Mouse (Mus musculus) hindbrain, embryonic 12.5 days (tissue): Measurements from ENCODE around the gene Yaf2. TPM values are rescaled to one million over a fixed set of nuclear protein-coding genes. Genes with fewer than 3 reads are reported as not detected.
A peak's percentile ranks its signal among the peaks of the same experiment; 100 is the strongest.
"Not testable (repeated sequence)": the region's sequence is repeated elsewhere in the genome, so short reads cannot be mapped to it uniquely, and the experiment has no call there.

ENCODE experiments used
- ATAC-seq: fragments of 200-750 bp; cut with Nextera tagmentation; 2 replicates; pipeline ENCODE4 v1.8.0; 2017; ENCODE audit warnings: moderate TSS enrichment; ENCODE audit not compliant: low FRiP score
- H3K27ac ChIP-seq: fragments of 300-500 bp; sonication (generic); 2 replicates; pipeline ENCODE4 v1.5.1; 2016; ENCODE audit warnings: mild to moderate bottlenecking
- H3K27me3 ChIP-seq: fragments of 300-500 bp; sonication (generic); 2 replicates; pipeline ENCODE4 v1.6.1; 2016; ENCODE audit warnings: mild to moderate bottlenecking
- H3K36me3 ChIP-seq: fragments of 300-500 bp; sonication (generic); 2 replicates; pipeline ENCODE4 v1.6.1; 2016; ENCODE audit warnings: mild to moderate bottlenecking
- H3K4me1 ChIP-seq: fragments of 300-500 bp; sonication (generic); 2 replicates; pipeline ENCODE4 v1.6.1; 2016
- H3K4me2 ChIP-seq: fragments of 300-500 bp; sonication (generic); replicated peaks from 2 replicates; pipeline ENCODE4 v1.6.1; 2016; ENCODE audit warnings: mild to moderate bottlenecking
- H3K4me3 ChIP-seq: fragments of 300-500 bp; sonication (generic); 2 replicates; pipeline ENCODE4 v1.5.1; 2016; ENCODE audit warnings: mild to moderate bottlenecking
- H3K9ac ChIP-seq: fragments of 300-500 bp; sonication (generic); 2 replicates; pipeline ENCODE4 v1.6.1; 2016; ENCODE audit warnings: mild to moderate bottlenecking, moderate library complexity
- H3K9me3 ChIP-seq: fragments of 300-500 bp; sonication (generic); replicated peaks from 2 replicates; pipeline ENCODE4 v1.6.1; 2016; ENCODE audit warnings: mild to moderate bottlenecking
- WGBS: fragments of 180-500 bp; shearing (Covaris S2); methylation state at CpG from one replicate; pipeline ENCODE4 v1.1.7; 2016; 5-methylcytosine and 5-hydroxymethylcytosine counted together
- polyA plus RNA-seq: library from polyadenylated mRNA; unstranded; fragments of >200 nt; fragmentation: Nextera tagmentation; extraction: Ambion mirVana; gene quantifications from 2 replicates; pipeline ENCODE4 v1.2.1, GENCODE M21; 2016

Yaf2 gene
- polyA plus RNA-seq, 1 experiment from 2014 or later: 98.1 TPM

DNA sequence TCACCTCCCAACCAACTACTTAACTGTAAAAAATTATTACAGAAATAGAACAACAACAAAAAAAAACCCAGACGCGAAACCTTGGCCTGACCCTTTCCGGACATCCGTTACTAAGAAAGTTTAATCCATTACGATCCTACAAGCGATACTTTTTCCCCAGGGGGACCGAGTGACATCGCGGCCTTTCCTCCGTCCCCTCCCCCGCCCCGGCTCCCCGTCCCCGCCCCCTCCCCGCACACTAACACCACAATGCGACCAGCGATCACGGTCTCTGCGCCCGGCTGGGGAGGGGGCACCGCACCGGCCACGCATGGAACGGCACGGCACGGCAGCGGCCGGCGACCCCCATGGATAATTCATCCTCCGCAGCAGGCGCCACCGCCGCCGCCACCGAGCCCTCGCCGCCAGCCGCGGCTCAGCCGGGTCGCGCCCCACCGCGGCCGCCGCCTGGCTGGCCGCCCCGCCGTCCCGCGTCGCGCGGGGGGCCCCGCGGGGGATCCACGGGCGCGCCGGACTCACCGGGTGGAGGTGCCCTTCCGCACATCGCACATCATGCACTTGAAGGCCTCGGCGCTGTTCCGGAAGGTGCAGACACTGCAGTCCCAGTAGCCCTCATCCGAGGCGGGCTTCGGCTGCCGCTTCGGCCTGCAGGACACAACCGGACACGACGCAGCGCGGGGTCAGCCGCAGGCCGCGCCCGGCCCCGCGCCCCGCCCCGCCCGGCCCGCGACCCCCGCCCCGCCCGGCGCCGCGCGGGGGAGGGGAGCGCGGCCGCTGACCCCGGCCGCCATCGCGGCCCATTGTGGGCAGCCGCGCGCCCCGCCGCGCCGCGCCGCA, 696 bp downstream of the Yaf2 start:
- peak; percentile 57 for ATAC-seq
- Histone ChIP-seq H3K4me1 (peaks cover 20% of the 10 kb centered on the region), H3K27me3 (no peaks in the 10 kb centered on the region), H3K4me2 (peak overlapping the region; percentile 83), H3K9ac (peak overlapping the region; percentile 94), H3K4me3 (peak overlapping the region; percentile 77), H3K27ac (peak overlapping the region; percentile 95), H3K9me3 (no peaks in the 10 kb centered on the region), H3K36me3 (peaks cover 8% of the 10 kb centered on the region)
- under 1% methylated on average over 78 of the region's 110 CpGs for whole genome bisulfite sequencing

- H3K4me1 ChIP-seq: peaks cover 12% of the 10 kb centered on the region
- 94% methylated on average over 11 of the region's 11 CpGs for WGBS
- no peak overlapping the region for H3K9ac ChIP-seq
- H3K27ac ChIP-seq: no peak overlapping the region
- peaks cover 14% of the 10 kb centered on the region for H3K36me3 ChIP-seq
- H3K9me3 ChIP-seq: no peaks in the 10 kb centered on the region
- H3K4me2 ChIP-seq: no peak overlapping the region
- no peaks in the 10 kb centered on the region for H3K27me3 ChIP-seq
- no peak for ATAC-seq
- no peak overlapping the region for H3K4me3 ChIP-seq
These were observed 5.5 kb downstream of the Yaf2 start for GRCm38 (mm10) chr15:93331256-93331655.

- Histone ChIP-seq H3K4me3 (no peak overlapping the region), H3K27ac (no peak overlapping the region), H3K9me3 (no peaks in the 10 kb centered on the region), H3K27me3 (no peaks in the 10 kb centered on the region), H3K4me1 (peaks cover 6% of the 10 kb centered on the region; the same call in 1 of the 2 replicates), H3K9ac (no peak overlapping the region), H3K4me2 (no peak overlapping the region), H3K36me3 (0 out of 2 replicates have a peak, but pooled peaks cover 6% of the 10 kb centered on the region)
- no peak for ATAC-seq
- WGBS: 52% methylated on average over 3 of the region's 3 CpGs
These were observed 9.5 kb downstream of the Yaf2 start for GRCm38 (mm10) chr15:93327235-93327634.

- Histone ChIP-seq H3K27me3 (no peaks in the 10 kb centered on the region), H3K9ac (no peak overlapping the region)
- 85% methylated on average over 10 of the region's 10 CpGs for WGBS
These were observed 10.1 kb downstream of the Yaf2 start for GRCm38 (mm10) chr15:93326651-93327050.

DNA sequence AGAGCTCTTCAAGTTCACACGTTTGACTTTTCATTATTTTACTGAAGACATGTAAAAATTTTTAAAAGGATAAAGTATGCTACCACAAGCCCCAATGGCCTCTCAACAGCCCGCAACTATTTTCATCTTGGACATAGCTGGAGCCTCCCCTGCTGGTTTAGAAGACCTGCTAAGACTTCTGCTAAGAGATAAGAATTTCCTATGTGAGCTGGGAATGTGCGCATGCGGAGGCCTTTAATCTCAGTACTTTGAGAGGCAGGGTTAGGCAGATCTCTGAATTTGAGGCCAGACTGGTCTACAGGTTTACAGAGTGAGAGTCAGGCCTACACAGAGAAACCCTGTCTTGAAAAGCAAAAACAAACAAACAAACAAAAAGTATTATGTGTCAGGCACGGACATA, 11.4 kb downstream of the Yaf2 start:
- H3K27ac ChIP-seq: 0 out of 2 replicates have a peak overlapping the region, but pooled peaks have one; percentile 13
- H3K9ac ChIP-seq: no peak overlapping the region
- no peak for ATAC-seq
- WGBS: 78% methylated on average over 5 of the region's 5 CpGs
- no peak overlapping the region for H3K4me2 ChIP-seq
- peaks cover 8% of the 10 kb centered on the region; the same call in 1 of the 2 replicates for H3K36me3 ChIP-seq
- no peak overlapping the region for H3K4me3 ChIP-seq
- H3K4me1 ChIP-seq: peaks cover 6% of the 10 kb centered on the region; the same call in 1 of the 2 replicates
- no peaks in the 10 kb centered on the region for H3K27me3 ChIP-seq
- H3K9me3 ChIP-seq: no peaks in the 10 kb centered on the region

More at GRCm38 (mm10) chr15:93326651-93327050, 10.1 kb downstream of the Yaf2 start:
- no peaks in the 10 kb centered on the region for H3K9me3 ChIP-seq
- ATAC-seq: no peak
- no peak overlapping the region for H3K4me3 ChIP-seq
- no peak overlapping the region for H3K4me2 ChIP-seq
- H3K27ac ChIP-seq: no peak overlapping the region
- H3K4me1 ChIP-seq: peaks cover 6% of the 10 kb centered on the region; the same call in 1 of the 2 replicates
- H3K36me3 ChIP-seq: peaks cover 8% of the 10 kb centered on the region; the same call in 1 of the 2 replicates

DNA sequence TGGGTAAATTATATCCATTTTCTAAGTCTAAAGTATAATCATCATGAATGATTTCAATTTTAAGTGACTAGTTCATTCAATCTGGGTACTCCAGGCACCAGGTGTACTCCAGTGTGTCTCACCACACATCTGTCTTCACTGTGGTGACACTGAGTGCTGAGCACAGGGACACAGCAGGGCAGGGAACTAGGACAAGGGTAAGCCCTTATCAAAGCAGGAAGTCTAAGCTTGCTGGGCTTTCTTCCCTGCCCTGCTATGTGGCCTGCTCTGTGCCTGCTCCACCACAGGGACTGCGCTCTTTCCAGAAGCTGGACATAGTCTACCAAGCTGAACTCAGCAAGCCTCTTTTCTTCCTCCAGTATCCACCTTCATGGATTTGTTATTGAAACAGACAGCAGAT, 18.0 kb downstream of the Yaf2 start:
- 0 out of 2 replicates have a peak overlapping the region, but pooled peaks have one; percentile 7 for H3K27ac ChIP-seq
- no peaks in the 10 kb centered on the region for H3K27me3 ChIP-seq
- H3K36me3 ChIP-seq: peaks cover 3% of the 10 kb centered on the region; the same call in 1 of the 2 replicates
- H3K4me1 ChIP-seq: peaks cover 9% of the 10 kb centered on the region
- ATAC-seq: no peak
- no peaks in the 10 kb centered on the region for H3K9me3 ChIP-seq
- WGBS: 100% methylated on average over 1 of the region's 1 CpGs
- no peak overlapping the region for H3K4me2 ChIP-seq
- H3K4me3 ChIP-seq: no peak overlapping the region
- no peak overlapping the region for H3K9ac ChIP-seq

DNA sequence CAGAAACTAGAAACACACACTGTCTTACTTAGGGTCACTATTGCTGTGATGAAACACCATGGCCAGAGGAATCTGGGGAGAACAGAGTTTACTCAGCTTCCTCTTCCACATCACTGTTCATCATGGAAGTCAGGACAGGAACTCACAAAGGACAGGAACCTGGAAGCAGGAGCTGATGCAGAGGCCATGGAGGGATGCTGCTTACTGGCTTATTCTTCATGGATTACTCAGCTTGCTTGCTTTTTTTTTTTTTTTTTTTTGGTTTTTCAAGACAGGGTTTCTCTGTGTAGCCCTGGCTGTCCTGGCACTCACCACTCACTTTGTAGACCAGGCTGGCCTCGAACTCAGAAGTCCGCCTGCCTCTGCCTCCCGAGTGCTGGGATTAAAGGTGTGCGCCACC, 26.4 kb downstream of the Yaf2 start:
- H3K4me2 ChIP-seq, H3K27me3 ChIP-seq, H3K36me3 ChIP-seq, ATAC-seq, H3K4me3 ChIP-seq, H3K4me1 ChIP-seq, H3K9me3 ChIP-seq, H3K27ac ChIP-seq, H3K9ac ChIP-seq: not testable (repeated sequence)
- WGBS: 99% methylated on average over 4 of the region's 4 CpGs

DNA sequence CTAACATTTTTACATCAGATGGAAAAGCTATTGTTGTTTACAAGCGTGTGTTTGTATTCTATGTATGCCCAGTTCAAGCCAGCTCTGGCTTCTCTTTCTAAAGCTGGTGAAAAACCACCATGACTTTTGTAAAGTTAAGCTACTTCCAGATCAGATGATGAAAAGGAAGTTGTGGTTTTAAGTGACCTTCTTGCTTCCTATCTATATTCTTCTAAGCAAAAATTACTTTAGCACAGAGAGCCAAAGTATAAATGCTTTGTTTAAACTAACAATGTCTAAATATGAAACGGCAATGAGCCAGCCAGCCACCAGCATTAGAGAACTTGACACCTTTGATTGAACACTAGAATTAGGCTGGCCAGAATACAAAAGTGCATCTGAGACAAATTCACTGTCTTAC, 38.5 kb downstream of the Yaf2 start:
- peaks cover 4% of the 10 kb centered on the region; the same call in 1 of the 2 replicates for H3K4me1 ChIP-seq
- H3K27me3 ChIP-seq: no peaks in the 10 kb centered on the region

DNA sequence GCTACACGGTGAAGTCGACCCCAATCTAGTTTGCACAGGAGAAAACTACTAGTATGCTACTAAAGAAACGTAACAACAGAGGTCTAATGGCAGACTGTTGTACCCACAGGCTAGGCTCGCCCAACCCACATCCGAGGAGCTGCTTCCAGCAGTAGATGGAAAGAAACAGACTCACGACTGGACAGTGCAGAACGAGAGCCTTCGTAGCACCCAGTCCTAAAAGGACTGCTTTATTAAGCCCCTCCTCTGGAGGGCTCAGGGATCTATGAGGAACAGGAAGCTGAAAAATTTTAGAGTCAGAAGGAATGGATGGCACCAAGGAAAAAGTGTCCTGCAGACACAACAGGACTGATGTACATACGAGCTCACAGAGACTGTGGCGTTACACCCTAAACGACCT, 42.3 kb downstream of the Yaf2 start:
- Histone ChIP-seq H3K4me1 (no peaks in the 10 kb centered on the region), H3K27ac (no peak overlapping the region), H3K9ac (no peak overlapping the region), H3K4me3 (no peak overlapping the region), H3K9me3 (no peaks in the 10 kb centered on the region), H3K36me3 (peaks cover 4% of the 10 kb centered on the region; the same call in 1 of the 2 replicates), H3K4me2 (no peak overlapping the region), H3K27me3 (no peaks in the 10 kb centered on the region)
- no peak for ATAC-seq
- 87% methylated on average over 11 of the region's 11 CpGs for WGBS

More for the DNA sequence above, 38.5 kb downstream of the Yaf2 start:
- Histone ChIP-seq H3K36me3 (peaks cover 4% of the 10 kb centered on the region; the same call in 1 of the 2 replicates), H3K9ac (no peak overlapping the region), H3K27ac (no peak overlapping the region), H3K9me3 (no peaks in the 10 kb centered on the region), H3K4me2 (no peak overlapping the region), H3K4me3 (no peak overlapping the region)
- WGBS: 78% methylated on average over 2 of the region's 2 CpGs
- no peak for ATAC-seq

GRCm38 (mm10) chr15:93288321-93288720, 48.4 kb downstream of the Yaf2 start:
- Histone ChIP-seq H3K4me2 (no peak overlapping the region), H3K36me3 (peaks cover 19% of the 10 kb centered on the region), H3K9me3 (no peaks in the 10 kb centered on the region), H3K4me3 (no peak overlapping the region), H3K27me3 (no peaks in the 10 kb centered on the region), H3K9ac (no peak overlapping the region), H3K4me1 (no peaks in the 10 kb centered on the region), H3K27ac (no peak overlapping the region)
- no peak for ATAC-seq
- WGBS: 94% methylated on average over 4 of the region's 4 CpGs

- no peak overlapping the region for H3K27ac ChIP-seq
- WGBS: 71% methylated on average over 2 of the region's 2 CpGs
- H3K9me3 ChIP-seq: no peaks in the 10 kb centered on the region
- no peak overlapping the region for H3K9ac ChIP-seq
- H3K4me1 ChIP-seq: no peaks in the 10 kb centered on the region
- H3K36me3 ChIP-seq: peaks cover 22% of the 10 kb centered on the region
- no peak overlapping the region for H3K4me3 ChIP-seq
- no peak overlapping the region for H3K4me2 ChIP-seq
- no peak for ATAC-seq
- no peaks in the 10 kb centered on the region for H3K27me3 ChIP-seq
These were observed 49.1 kb downstream of the Yaf2 start for GRCm38 (mm10) chr15:93287628-93288027.

DNA sequence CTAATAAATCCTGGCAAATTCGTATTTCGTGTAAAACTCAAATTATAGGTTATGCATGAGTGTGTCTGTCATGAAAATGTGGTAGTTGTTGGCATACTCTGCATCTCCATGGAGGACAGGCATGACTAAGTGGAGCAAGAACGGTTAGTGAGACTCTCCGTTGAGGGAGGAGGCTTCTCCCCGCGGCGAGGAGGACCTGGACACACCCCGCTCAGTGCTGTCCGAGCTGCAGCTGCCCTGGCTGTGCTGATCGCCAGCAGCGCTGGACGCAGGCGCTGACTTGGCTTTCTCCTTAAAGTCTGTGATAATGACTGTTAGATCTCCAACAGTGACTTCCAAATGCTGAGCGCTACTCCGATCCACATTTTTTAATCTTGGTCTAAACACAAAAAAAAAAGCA, 51.5 kb downstream of the Yaf2 start:
- no peak overlapping the region for H3K4me2 ChIP-seq
- H3K4me1 ChIP-seq: no peaks in the 10 kb centered on the region
- WGBS: 80% methylated on average over 15 of the region's 15 CpGs
- no peaks in the 10 kb centered on the region for H3K9me3 ChIP-seq
- H3K4me3 ChIP-seq: no peak overlapping the region
- H3K27me3 ChIP-seq: no peaks in the 10 kb centered on the region
- H3K9ac ChIP-seq: no peak overlapping the region
- H3K27ac ChIP-seq: no peak overlapping the region
- ATAC-seq: no peak
- H3K36me3 ChIP-seq: peaks cover 31% of the 10 kb centered on the region

DNA sequence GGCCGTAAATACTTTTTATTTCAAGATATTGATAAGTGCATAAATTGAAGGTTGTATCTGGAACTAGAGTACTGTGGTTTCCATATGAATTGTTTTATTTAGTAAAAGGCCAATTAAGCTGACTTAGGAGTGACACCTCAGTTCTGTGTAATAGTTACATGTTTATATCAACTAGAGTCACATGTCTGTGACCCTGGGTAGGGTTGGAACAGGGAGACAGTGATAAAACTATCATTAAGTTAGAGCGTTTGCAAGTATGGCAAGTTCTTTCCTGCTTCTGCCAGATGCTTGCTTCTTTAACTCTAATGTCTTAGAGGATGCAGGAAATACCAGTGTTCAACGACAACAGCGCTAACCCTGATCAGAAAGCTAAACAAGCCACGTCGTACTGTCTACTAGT, 52.4 kb downstream of the Yaf2 start:
- ATAC-seq: no peak
- Histone ChIP-seq H3K9ac (no peak overlapping the region), H3K27ac (no peak overlapping the region), H3K9me3 (no peaks in the 10 kb centered on the region), H3K4me2 (no peak overlapping the region), H3K4me3 (no peak overlapping the region), H3K36me3 (peaks cover 25% of the 10 kb centered on the region), H3K27me3 (no peaks in the 10 kb centered on the region), H3K4me1 (no peaks in the 10 kb centered on the region)
- whole genome bisulfite sequencing: 93% methylated on average over 6 of the region's 6 CpGs
